Mouse (Mus musculus): ENCODE data around the gene Hist1h2bb.

GRCm38 (mm10) chr13:23737091-23737490, 9.4 kb upstream of the Hist1h2bb start:
- no peak for TF ChIP-seq ZNF384 (IDR thresholded peaks at IDR 0.05; ENCODE audit: low read depth, low read length)
- no peak for TF ChIP-seq POLR2A (IDR thresholded peaks at IDR 0.05; ENCODE audit: control insufficient read depth in 1 of 2, insufficient read depth in 1 of 2, low read depth in 1 of 2, low read length in 2 of 2, poor library complexity in 1 of 2)
- no peak for TF ChIP-seq KAT2A (conservative IDR thresholded peaks at IDR 0.05; ENCODE audit: low read depth, low read length)
- TF ChIP-seq RCOR1 (IDR thresholded peaks at IDR 0.05; ENCODE audit: low read depth, low read length): no peak
- no peak for TF ChIP-seq CTCF (IDR thresholded peaks at IDR 0.05 in 2 of 3, conservative IDR thresholded peaks at IDR 0.05 in 1 of 3; ENCODE audit: control insufficient read depth in 1 of 3, insufficient read depth in 1 of 3, low read depth in 2 of 3, low read length in 3 of 3, poor library complexity in 1 of 3, severe bottlenecking in 1 of 3)
- TF ChIP-seq ZC3H11A (IDR thresholded peaks at IDR 0.05; ENCODE audit: low read depth, low read length): no peak
- TF ChIP-seq EP300 (IDR thresholded peaks at IDR 0.05; ENCODE audit: low read depth in 1 of 2, low read length in 2 of 2): no peak
- no peak for TF ChIP-seq MYC (IDR thresholded peaks at IDR 0.05; ENCODE audit: low read depth, low read length)
- TF ChIP-seq TBP (IDR thresholded peaks at IDR 0.05; ENCODE audit: low read depth, low read length): no peak
- TF ChIP-seq CHD1 (IDR thresholded peaks at IDR 0.05; ENCODE audit: low read depth, low read length): no peak
- TF ChIP-seq MAFK (IDR thresholded peaks at IDR 0.05; ENCODE audit: borderline replicate concordance, low read depth, low read length): no peak
- TF ChIP-seq POLR2AphosphoS2 (IDR thresholded peaks at IDR 0.05; ENCODE audit: low read length): no peak

All from MEL (cell line).